Mouse (Mus musculus): ENCODE data around the gene Fcrl1. TPM values are rescaled to one million over a fixed set of nuclear protein-coding genes. Genes with fewer than 3 reads are reported as not detected.
A peak's percentile ranks its signal among the peaks of the same experiment; 100 is the strongest.

The Fcrl1 gene
- total and polyA plus RNA-seq, 3 experiments: 0.45 to 0.78 TPM; not detected in 1

DNA sequence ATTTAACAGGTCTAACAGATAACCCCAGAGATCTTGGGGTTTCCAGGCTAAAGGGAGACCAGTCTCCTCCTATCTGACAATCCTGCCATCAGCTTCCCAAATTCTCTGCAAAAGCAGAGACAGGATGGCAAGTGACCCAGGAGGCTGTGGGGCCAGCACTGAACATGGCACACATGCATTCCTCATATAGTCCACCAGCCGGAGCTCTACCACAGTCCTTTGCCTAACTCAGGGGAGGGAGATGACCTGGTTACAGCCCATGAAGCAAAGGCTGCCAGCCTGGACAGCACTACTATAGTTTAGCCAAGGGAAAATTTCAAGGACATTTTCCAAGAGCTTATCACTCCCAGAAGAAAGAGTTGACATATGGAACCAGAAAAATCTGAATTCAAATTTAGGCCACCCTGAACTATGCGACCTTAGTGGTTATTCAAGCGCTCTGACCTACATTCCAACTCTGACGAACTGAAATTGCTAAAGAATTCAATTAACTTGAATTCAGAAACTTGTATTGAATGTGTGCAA is 46.3 kb downstream of the Fcrl1 start:
- no peak overlapping the region for H3K9ac ChIP-seq (ENCODE audit: low read depth, low read length)
- H3K27ac ChIP-seq: no peak overlapping the region
- no peak overlapping the region for H3K4me3 ChIP-seq
- no peaks in the 10 kb centered on the region for H3K36me3 ChIP-seq (ENCODE audit: control insufficient read depth, insufficient read depth, low read length)
- no peaks in the 10 kb centered on the region for H3K79me2 ChIP-seq (replicated peaks; ENCODE audit: control insufficient read depth, insufficient read depth, low read length)
- intact Hi-C loops (cut with DNase I): no loop called here
- WGBS: 73% methylated on average over 4 of the region's 4 CpGs
- DNase-seq: no peak
- H3K27me3 ChIP-seq (ENCODE audit: control insufficient read depth, insufficient read depth, low read length): no peaks in the 10 kb centered on the region
- TF ChIP-seq CTCF (IDR thresholded peaks at IDR 0.05) (peak; percentile 6; the same call in 1 of the 2 replicates), POLR2A (IDR thresholded peaks at IDR 0.05; ENCODE audit: insufficient read depth, low read depth, low read length) (no peak), EP300 (IDR thresholded peaks at IDR 0.05; ENCODE audit: insufficient read depth, low read depth, low read length) (no peak)
- H3K4me1 ChIP-seq (ENCODE audit: control insufficient read depth, insufficient read depth, low read length): no peaks in the 10 kb centered on the region

DNA sequence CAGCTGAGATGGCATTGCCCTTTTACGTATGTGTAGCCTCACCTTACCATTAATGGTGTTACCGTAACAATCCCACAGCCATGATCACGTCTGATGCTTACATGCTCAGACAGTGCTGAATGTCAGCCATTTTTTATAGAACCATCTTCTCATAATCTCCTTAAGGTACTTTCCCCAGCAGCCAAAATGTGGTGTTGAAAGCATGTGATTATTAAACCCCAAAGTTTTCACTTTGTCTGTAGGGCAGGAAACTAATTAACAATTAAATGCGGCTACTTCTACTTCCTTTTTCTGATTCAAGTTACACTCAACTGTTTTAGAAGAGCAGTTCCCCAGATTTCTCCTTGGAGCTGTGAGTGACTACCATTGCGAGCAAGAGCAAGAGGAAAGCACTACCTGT is 59.3 kb downstream of the Fcrl1 start, which contains the start of gene Fcrl5:
Fcrl5 (plus strand) TSS at position 295 of the 400 bp plus-strand sequence.
- no peak within 1 kb of the TSS for H3K4me3 ChIP-seq
- no peaks in the 10 kb centered on the region for H3K27me3 ChIP-seq (ENCODE audit: control insufficient read depth, insufficient read depth, low read length)
- no peak within 1 kb of the TSS for H3K9ac ChIP-seq (ENCODE audit: low read depth, low read length)
- WGBS: 82% methylated on average over 5 of the region's 5 CpGs
- no peak within 1 kb of the TSS for H3K27ac ChIP-seq
- intact Hi-C loops (cut with DNase I): no loop called here
- H3K79me2 ChIP-seq (replicated peaks; ENCODE audit: control insufficient read depth, insufficient read depth, low read length): no peaks in the 10 kb centered on the region
- no peak for DNase-seq
- no peak for TF ChIP-seq CTCF (IDR thresholded peaks at IDR 0.05)
- TF ChIP-seq POLR2A (IDR thresholded peaks at IDR 0.05; ENCODE audit: insufficient read depth, low read depth, low read length): no peak
- TF ChIP-seq EP300 (IDR thresholded peaks at IDR 0.05; ENCODE audit: insufficient read depth, low read depth, low read length): no peak
- no peaks in the 10 kb centered on the region for H3K4me1 ChIP-seq (ENCODE audit: control insufficient read depth, insufficient read depth, low read length)
- no peaks in the 10 kb centered on the region for H3K36me3 ChIP-seq (ENCODE audit: control insufficient read depth, insufficient read depth, low read length)

DNA sequence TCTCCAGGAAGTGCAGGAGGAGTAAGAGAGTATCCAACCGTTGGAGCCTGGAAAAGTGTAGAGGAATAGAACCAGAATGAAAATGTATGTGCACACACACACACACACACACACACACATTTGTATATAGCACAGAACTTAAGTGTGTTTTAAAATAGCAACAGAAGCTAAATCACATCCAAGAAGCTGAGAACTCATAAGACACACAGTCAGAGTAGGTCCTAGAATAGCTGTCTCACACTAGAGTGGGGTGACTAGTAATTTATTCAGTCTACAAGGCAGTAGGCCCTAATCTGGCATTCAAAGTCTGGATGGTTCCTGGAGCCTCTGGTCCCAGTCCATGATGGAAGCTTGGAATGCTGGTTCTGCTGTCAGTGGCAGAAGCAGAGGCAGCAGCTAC is 64.4 kb downstream of the Fcrl1 start:
- H3K36me3 ChIP-seq (ENCODE audit: control insufficient read depth, insufficient read depth, low read length): no peaks in the 10 kb centered on the region
- no peak overlapping the region for H3K9ac ChIP-seq (ENCODE audit: low read depth, low read length)
- H3K27me3 ChIP-seq (ENCODE audit: control insufficient read depth, insufficient read depth, low read length): no peaks in the 10 kb centered on the region
- no peaks in the 10 kb centered on the region for H3K79me2 ChIP-seq (replicated peaks; ENCODE audit: control insufficient read depth, insufficient read depth, low read length)
- intact Hi-C loops (cut with DNase I): no loop called here
- H3K27ac ChIP-seq: no peak overlapping the region
- 41% methylated on average over 1 of the region's 1 CpGs for WGBS
- DNase-seq: no peak
- no peaks in the 10 kb centered on the region for H3K4me1 ChIP-seq (ENCODE audit: control insufficient read depth, insufficient read depth, low read length)
- TF ChIP-seq CTCF (IDR thresholded peaks at IDR 0.05) (no peak), EP300 (IDR thresholded peaks at IDR 0.05; ENCODE audit: insufficient read depth, low read depth, low read length) (no peak), POLR2A (IDR thresholded peaks at IDR 0.05; ENCODE audit: insufficient read depth, low read depth, low read length) (no peak)
- H3K4me3 ChIP-seq: no peak overlapping the region

GRCm38 (mm10) chr3:87443968-87444367 is 67.8 kb downstream of the Fcrl1 start:
- Histone ChIP-seq H3K4me1 (ENCODE audit: control insufficient read depth, insufficient read depth, low read length) (no peaks in the 10 kb centered on the region), H3K36me3 (ENCODE audit: control insufficient read depth, insufficient read depth, low read length) (no peaks in the 10 kb centered on the region), H3K79me2 (replicated peaks; ENCODE audit: control insufficient read depth, insufficient read depth, low read length) (no peaks in the 10 kb centered on the region), H3K4me3 (no peak overlapping the region), H3K9ac (ENCODE audit: low read depth, low read length) (no peak overlapping the region), H3K27ac (no peak overlapping the region), H3K27me3 (ENCODE audit: control insufficient read depth, insufficient read depth, low read length) (no peaks in the 10 kb centered on the region)
- intact Hi-C loops (cut with DNase I): no loop called here
- DNase-seq: no peak
- 62% methylated on average over 6 of the region's 6 CpGs for WGBS
- TF ChIP-seq CTCF (IDR thresholded peaks at IDR 0.05): no peak
- no peak for TF ChIP-seq EP300 (IDR thresholded peaks at IDR 0.05; ENCODE audit: insufficient read depth, low read depth, low read length)
- no peak for TF ChIP-seq POLR2A (IDR thresholded peaks at IDR 0.05; ENCODE audit: insufficient read depth, low read depth, low read length)

Other genes with a start within 250 kb of the Fcrl1 start
- gene Kirrel, start 201.6 kb upstream of the Fcrl1 start, total RNA-seq (2021): 1 to 10 TPM; 6.2 to 7.5 TPM
- 6.0 and 9.1 TPM in 2 replicates for gene Kirrel, start 201.6 kb upstream of the Fcrl1 start, polyA plus RNA-seq (2012; rRNA removed)
- 1 to 10 TPM; 6.0 to 8.4 TPM for gene Fcrls, start 112.6 kb upstream of the Fcrl1 start, total RNA-seq (2021)
- gene Fcrls, start 112.6 kb upstream of the Fcrl1 start, polyA plus RNA-seq (2012; rRNA removed): 4.7 and 6.1 TPM in 2 replicates
- gene Cd5l, start 18.5 kb upstream of the Fcrl1 start, total RNA-seq (2021): 1 to 10 TPM in 1 of 2 experiments, under 1 TPM in 1; 0.18 to 1.3 TPM
- gene Cd5l, start 18.5 kb upstream of the Fcrl1 start, polyA plus RNA-seq (2012; rRNA removed): 0.44 and 0.59 TPM in 2 replicates
- under 1 TPM in 1 of 2 experiments, not detected in 1; 0.14 TPM for gene Fcrl5, start 59.4 kb downstream of the Fcrl1 start, total RNA-seq (2021)
- 0.14 TPM in 1 of 2 replicates, not detected in the other for gene Fcrl5, start 59.4 kb downstream of the Fcrl1 start, polyA plus RNA-seq (2012; rRNA removed)
- 10 to 100 TPM; 17.7 to 18.5 TPM for gene Etv3, start 149.0 kb downstream of the Fcrl1 start, total RNA-seq (2021)
- gene Etv3, start 149.0 kb downstream of the Fcrl1 start, polyA plus RNA-seq (2012; rRNA removed): 9.0 and 12.2 TPM in 2 replicates
- 10 to 100 TPM; 16.0 to 20.4 TPM for gene Arhgef11, start 241.2 kb downstream of the Fcrl1 start, total RNA-seq (2021)
- gene Arhgef11, start 241.2 kb downstream of the Fcrl1 start, polyA plus RNA-seq (2012; rRNA removed): 19.5 and 31.4 TPM in 2 replicates

Data from heart, adult 2 months (tissue).